Mouse (Mus musculus): ENCODE data around the gene Acp2. TPM values are rescaled to one million over a fixed set of nuclear protein-coding genes. Genes with fewer than 3 reads are reported as not detected.

The Acp2 gene
- polyA plus RNA-seq (2015; fragmentation: Nextera tagmentation; extraction: Ambion mirVana) = 27.1 and 27.3 TPM in 2 replicates

DNA sequence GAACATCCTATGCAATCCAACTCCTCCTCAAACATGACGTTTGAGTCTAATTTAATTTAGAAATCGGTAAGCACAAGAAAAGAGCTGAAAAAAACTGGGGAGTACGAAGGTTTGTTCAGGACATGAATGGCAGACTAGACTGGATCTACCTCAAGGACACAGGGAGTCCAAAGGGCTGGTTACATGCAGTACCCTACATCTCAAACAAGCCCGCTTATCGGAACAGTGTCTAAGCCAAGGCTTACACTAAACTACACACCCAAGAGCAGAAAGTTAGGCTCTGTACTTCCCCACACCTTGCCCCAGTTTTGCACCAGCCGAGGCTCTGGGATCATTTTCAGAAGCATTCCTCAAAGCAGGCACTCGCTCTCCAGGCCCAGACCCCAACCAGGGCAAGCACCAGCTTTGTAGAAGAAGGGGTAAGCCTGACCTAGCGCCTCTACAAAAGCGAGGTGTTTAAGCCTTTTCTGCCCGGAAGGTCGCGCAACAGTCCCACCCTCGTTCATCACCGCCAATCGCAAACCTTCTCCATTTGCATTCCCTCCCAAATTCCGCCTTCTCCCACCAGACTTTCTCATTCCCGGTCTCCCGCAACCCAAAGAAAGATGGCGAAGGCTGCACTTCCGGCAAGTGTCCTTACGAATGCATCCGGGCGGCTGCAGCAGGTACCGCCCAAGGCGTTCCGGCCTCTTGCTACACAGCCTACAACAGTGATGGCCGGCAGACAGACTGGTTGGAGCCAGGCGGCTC lies at the start of gene Acp2, which contains the start of gene Nr1h3:
Acp2 (plus strand) TSS at position 664 of the 750 bp plus-strand sequence.
Nr1h3 (minus strand) TSS at position 613 of the 750 bp plus-strand sequence.
- peak within 1 kb of the TSS; percentile 67 for H3K4me2 ChIP-seq
- H3K4me3 ChIP-seq (replicated peaks) = peak within 1 kb of the TSS; percentile 63
- H3K27me3 ChIP-seq = no peaks in the 10 kb centered on the region
- 3% methylated on average over 28 of the region's 28 CpGs for WGBS
- H3K9ac ChIP-seq = peak within 1 kb of the TSS; percentile 69
- peaks cover 27% of the 10 kb centered on the region for H3K36me3 ChIP-seq
- peaks cover 17% of the 10 kb centered on the region for H3K4me1 ChIP-seq
- peak; percentile 95 for ATAC-seq (replicated peaks; ENCODE audit: low FRiP score)
- H3K9me3 ChIP-seq (replicated peaks) = no peaks in the 10 kb centered on the region
- H3K27ac ChIP-seq = peak within 1 kb of the TSS; percentile 96

GRCm38 (mm10) chr2:91152885-91153377 lies 49.8 kb upstream of the Acp2 start:
- H3K27ac ChIP-seq = no peak overlapping the region
- no peaks in the 10 kb centered on the region for H3K9me3 ChIP-seq (replicated peaks)
- no peaks in the 10 kb centered on the region for H3K27me3 ChIP-seq
- H3K4me1 ChIP-seq = no peaks in the 10 kb centered on the region
- no peak overlapping the region for H3K4me3 ChIP-seq (replicated peaks)
- no peak overlapping the region for H3K4me2 ChIP-seq
- no peak for ATAC-seq (replicated peaks; ENCODE audit: low FRiP score)
- WGBS = 84% methylated on average over 3 of the region's 3 CpGs
- peaks cover 30% of the 10 kb centered on the region for H3K36me3 ChIP-seq
- H3K9ac ChIP-seq = no peak overlapping the region

- no peaks in the 10 kb centered on the region for H3K27me3 ChIP-seq
- H3K4me3 ChIP-seq (replicated peaks) = no peak overlapping the region
- no peaks in the 10 kb centered on the region for H3K9me3 ChIP-seq (replicated peaks)
- ATAC-seq (replicated peaks; ENCODE audit: low FRiP score) = no peak
- H3K4me1 ChIP-seq = no peaks in the 10 kb centered on the region
- peaks cover 33% of the 10 kb centered on the region for H3K36me3 ChIP-seq
- 92% methylated on average over 3 of the region's 3 CpGs for WGBS
- H3K4me2 ChIP-seq = no peak overlapping the region
- H3K27ac ChIP-seq = no peak overlapping the region
- H3K9ac ChIP-seq = no peak overlapping the region
These were observed 48.6 kb upstream of the Acp2 start for GRCm38 (mm10) chr2:91154091-91154490.

- ATAC-seq (replicated peaks; ENCODE audit: low FRiP score) = no peak
- Histone ChIP-seq H3K4me3 (replicated peaks) (no peak overlapping the region), H3K27ac (no peak overlapping the region), H3K4me2 (no peak overlapping the region), H3K9ac (no peak overlapping the region), H3K4me1 (no peaks in the 10 kb centered on the region), H3K36me3 (peaks cover 40% of the 10 kb centered on the region), H3K9me3 (replicated peaks) (no peaks in the 10 kb centered on the region), H3K27me3 (no peaks in the 10 kb centered on the region)
- WGBS = 20% methylated on average over 6 of the region's 6 CpGs
These were observed 45.5 kb upstream of the Acp2 start for GRCm38 (mm10) chr2:91157002-91157752.

GRCm38 (mm10) chr2:91160591-91160990 lies 42.1 kb upstream of the Acp2 start:
- ATAC-seq (replicated peaks; ENCODE audit: low FRiP score) = no peak
- WGBS = 77% methylated on average over 6 of the region's 6 CpGs

DNA sequence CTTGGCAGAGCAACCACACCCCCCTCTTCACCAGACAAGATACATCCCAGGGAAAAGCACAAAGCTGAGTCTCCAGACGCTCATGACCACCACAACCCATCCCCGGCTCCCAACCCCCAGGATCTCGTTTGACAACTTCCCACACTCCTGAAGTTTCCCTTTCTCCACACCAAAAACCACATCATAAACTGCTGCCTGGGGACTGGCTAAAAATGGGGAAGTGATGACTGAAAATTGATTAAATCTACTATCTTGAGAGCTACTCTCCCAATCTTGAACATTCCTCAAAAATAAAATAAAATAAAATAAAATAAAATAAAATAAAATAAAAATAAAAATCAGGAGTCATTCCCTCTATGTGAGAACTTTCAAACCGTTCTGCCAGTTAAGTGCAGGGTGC lies 39.7 kb upstream of the Acp2 start:
- Histone ChIP-seq H3K27ac (no peak overlapping the region), H3K4me1 (no peaks in the 10 kb centered on the region), H3K36me3 (peaks cover 57% of the 10 kb centered on the region), H3K9me3 (replicated peaks) (no peaks in the 10 kb centered on the region), H3K4me2 (no peak overlapping the region), H3K4me3 (replicated peaks) (no peak overlapping the region), H3K9ac (no peak overlapping the region), H3K27me3 (no peaks in the 10 kb centered on the region)
- 75% methylated on average over 4 of the region's 4 CpGs for WGBS
- ATAC-seq (replicated peaks; ENCODE audit: low FRiP score) = no peak

More at GRCm38 (mm10) chr2:91160591-91160990, 42.1 kb upstream of the Acp2 start:
- no peak overlapping the region for H3K27ac ChIP-seq
- H3K4me3 ChIP-seq (replicated peaks) = no peak overlapping the region
- H3K9ac ChIP-seq = no peak overlapping the region
- no peak overlapping the region for H3K4me2 ChIP-seq
- no peaks in the 10 kb centered on the region for H3K27me3 ChIP-seq
- no peaks in the 10 kb centered on the region for H3K4me1 ChIP-seq
- H3K9me3 ChIP-seq (replicated peaks) = no peaks in the 10 kb centered on the region
- H3K36me3 ChIP-seq = peaks cover 42% of the 10 kb centered on the region

DNA sequence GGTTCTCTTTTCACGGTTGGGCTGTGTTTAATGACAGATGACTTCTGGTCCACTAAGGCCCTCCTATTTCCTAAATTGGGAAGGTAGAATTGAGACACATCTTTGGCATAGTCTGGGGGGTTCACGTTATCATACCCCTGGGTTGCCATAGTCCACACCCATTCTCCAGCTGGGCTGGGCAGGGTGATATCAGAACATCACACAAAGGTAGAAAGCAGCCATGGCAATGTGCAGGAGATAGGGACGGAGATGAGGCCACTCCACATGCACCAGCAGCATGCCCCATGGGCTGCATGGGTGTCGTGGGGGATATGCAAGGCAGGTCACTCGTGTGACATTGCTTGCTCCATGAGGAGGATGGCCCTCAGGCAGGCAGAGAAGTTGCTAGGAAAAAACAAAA lies 39.2 kb upstream of the Acp2 start:
- no peak overlapping the region for H3K4me2 ChIP-seq
- H3K4me3 ChIP-seq (replicated peaks) = no peak overlapping the region
- H3K9ac ChIP-seq = no peak overlapping the region
- H3K9me3 ChIP-seq (replicated peaks) = no peaks in the 10 kb centered on the region
- H3K4me1 ChIP-seq = no peaks in the 10 kb centered on the region
- no peak for ATAC-seq (replicated peaks; ENCODE audit: low FRiP score)
- WGBS = 80% methylated on average over 5 of the region's 5 CpGs
- H3K36me3 ChIP-seq = peaks cover 54% of the 10 kb centered on the region
- no peak overlapping the region for H3K27ac ChIP-seq
- no peaks in the 10 kb centered on the region for H3K27me3 ChIP-seq

DNA sequence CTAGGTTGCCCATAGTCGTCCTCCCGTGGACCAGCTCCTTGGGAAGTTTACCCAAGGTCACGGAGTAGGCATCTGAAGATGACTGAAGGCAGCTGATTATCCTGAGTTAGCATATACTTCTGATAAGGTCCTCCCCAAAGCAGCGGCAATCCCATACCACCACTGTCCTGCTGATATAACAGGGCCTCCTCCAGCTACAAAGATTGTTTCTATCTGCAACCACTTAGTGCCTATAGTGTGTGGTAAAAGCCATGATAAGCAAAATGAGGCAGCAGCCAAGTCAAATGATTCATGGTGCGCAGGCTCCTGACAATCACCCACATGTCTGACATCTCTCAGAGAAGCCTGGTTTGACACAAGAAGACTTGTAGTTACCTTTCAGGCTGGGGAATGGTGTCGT lies 37.7 kb upstream of the Acp2 start:
- H3K27me3 ChIP-seq = no peaks in the 10 kb centered on the region
- H3K4me1 ChIP-seq = no peaks in the 10 kb centered on the region
- ATAC-seq (replicated peaks; ENCODE audit: low FRiP score) = no peak
- no peak overlapping the region for H3K9ac ChIP-seq
- no peaks in the 10 kb centered on the region for H3K9me3 ChIP-seq (replicated peaks)
- H3K36me3 ChIP-seq = peaks cover 54% of the 10 kb centered on the region
- H3K4me3 ChIP-seq (replicated peaks) = no peak overlapping the region
- no peak overlapping the region for H3K4me2 ChIP-seq
- no peak overlapping the region for H3K27ac ChIP-seq
- 89% methylated on average over 6 of the region's 6 CpGs for WGBS

DNA sequence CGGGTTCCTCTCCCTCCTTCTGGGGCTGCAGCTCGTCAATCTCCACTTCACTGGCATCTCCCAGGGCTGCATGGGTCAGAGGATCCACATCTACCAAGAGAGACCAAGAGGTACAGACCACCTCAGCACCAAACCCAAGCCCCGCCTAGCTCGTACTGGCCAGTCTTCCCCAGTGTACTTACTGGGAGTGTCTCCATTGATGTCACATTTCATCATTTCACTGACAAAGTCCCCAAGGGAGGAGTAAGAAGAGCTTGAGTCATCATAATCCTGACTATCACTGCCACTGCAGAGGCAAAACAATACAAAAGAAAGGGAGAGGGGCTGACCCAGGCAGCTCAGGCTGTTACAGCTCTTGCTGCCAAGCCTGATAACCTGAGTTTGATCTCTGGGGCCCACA lies 35.1 kb upstream of the Acp2 start:
- H3K9me3 ChIP-seq (replicated peaks) = no peaks in the 10 kb centered on the region
- no peak overlapping the region for H3K4me2 ChIP-seq
- ATAC-seq (replicated peaks; ENCODE audit: low FRiP score) = no peak
- no peak overlapping the region for H3K4me3 ChIP-seq (replicated peaks)
- H3K9ac ChIP-seq = no peak overlapping the region
- no peaks in the 10 kb centered on the region for H3K27me3 ChIP-seq
- WGBS = 69% methylated on average over 4 of the region's 4 CpGs
- peaks cover 43% of the 10 kb centered on the region for H3K36me3 ChIP-seq
- H3K4me1 ChIP-seq = no peaks in the 10 kb centered on the region
- no peak overlapping the region for H3K27ac ChIP-seq

GRCm38 (mm10) chr2:91169587-91170322 lies 32.9 kb upstream of the Acp2 start:
- Histone ChIP-seq H3K27me3 (no peaks in the 10 kb centered on the region), H3K36me3 (peaks cover 40% of the 10 kb centered on the region), H3K4me3 (replicated peaks) (no peak overlapping the region), H3K9ac (no peak overlapping the region), H3K4me1 (no peaks in the 10 kb centered on the region), H3K9me3 (replicated peaks) (no peaks in the 10 kb centered on the region), H3K27ac (no peak overlapping the region), H3K4me2 (no peak overlapping the region)
- 85% methylated on average over 25 of the region's 25 CpGs for WGBS
- no peak for ATAC-seq (replicated peaks; ENCODE audit: low FRiP score)

- Histone ChIP-seq H3K36me3 (peaks cover 33% of the 10 kb centered on the region), H3K4me1 (no peaks in the 10 kb centered on the region), H3K27ac (no peak overlapping the region), H3K27me3 (no peaks in the 10 kb centered on the region), H3K4me3 (replicated peaks) (no peak overlapping the region), H3K9me3 (replicated peaks) (no peaks in the 10 kb centered on the region), H3K4me2 (no peak overlapping the region), H3K9ac (no peak overlapping the region)
- WGBS = 90% methylated on average over 4 of the region's 4 CpGs
- ATAC-seq (replicated peaks; ENCODE audit: low FRiP score) = no peak
These were observed 27.2 kb upstream of the Acp2 start for GRCm38 (mm10) chr2:91175490-91175889.

GRCm38 (mm10) chr2:91176234-91176633 lies 26.5 kb upstream of the Acp2 start:
- Histone ChIP-seq H3K36me3 (peaks cover 31% of the 10 kb centered on the region), H3K27ac (no peak overlapping the region), H3K27me3 (no peaks in the 10 kb centered on the region), H3K4me1 (no peaks in the 10 kb centered on the region), H3K9me3 (replicated peaks) (no peaks in the 10 kb centered on the region), H3K4me2 (no peak overlapping the region), H3K4me3 (replicated peaks) (no peak overlapping the region), H3K9ac (no peak overlapping the region)
- 75% methylated on average over 6 of the region's 6 CpGs for WGBS
- ATAC-seq (replicated peaks; ENCODE audit: low FRiP score) = no peak
